Mouse (Mus musculus): ENCODE results near the gene Dscaml1.
"Not testable (repeated sequence)": the region's sequence is repeated elsewhere in the genome, so short reads cannot be mapped to it uniquely, and the experiment has no call there.

Gene Dscaml1

DNA sequence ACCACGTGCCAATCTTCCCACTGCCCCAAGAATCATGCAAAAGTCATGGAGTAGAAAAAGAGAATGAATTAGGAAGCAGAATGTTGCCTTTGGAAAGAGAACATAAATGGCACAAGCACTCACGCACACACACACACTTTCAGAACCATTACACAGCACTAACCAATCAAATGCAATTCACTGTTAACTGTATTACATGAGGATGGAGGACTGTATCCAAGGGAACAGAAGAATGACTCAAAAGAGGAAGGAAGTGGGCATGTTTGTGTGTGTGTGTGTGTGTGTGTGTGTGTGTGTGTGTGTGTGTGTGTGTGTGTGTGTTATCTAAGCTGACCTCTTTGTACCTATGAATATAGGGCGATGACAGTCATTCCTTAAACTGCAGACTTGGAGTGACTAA is 278.0 kb downstream of the Dscaml1 start:
- DNase-seq = no peak

DNA sequence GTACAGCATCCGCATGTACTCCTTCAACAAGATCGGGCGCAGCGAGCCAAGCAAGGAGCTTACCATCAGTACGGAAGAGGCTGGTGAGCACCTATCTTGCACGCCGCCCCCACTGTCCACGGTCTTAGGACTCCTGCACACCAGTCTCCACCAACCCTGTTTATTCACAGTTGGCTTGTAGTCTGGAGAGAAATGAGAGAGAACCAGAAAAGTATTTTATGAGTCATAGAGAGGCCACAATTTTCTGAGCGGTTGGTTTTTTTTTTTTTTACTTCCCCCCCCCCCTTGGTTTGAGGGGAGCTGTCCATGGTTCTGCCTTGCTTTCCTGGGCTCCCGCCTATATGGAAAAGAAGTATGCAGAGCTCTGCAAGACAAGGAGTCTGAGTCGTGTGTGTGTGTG is 283.9 kb downstream of the Dscaml1 start:
- peak; percentile 7 for DNase-seq

DNA sequence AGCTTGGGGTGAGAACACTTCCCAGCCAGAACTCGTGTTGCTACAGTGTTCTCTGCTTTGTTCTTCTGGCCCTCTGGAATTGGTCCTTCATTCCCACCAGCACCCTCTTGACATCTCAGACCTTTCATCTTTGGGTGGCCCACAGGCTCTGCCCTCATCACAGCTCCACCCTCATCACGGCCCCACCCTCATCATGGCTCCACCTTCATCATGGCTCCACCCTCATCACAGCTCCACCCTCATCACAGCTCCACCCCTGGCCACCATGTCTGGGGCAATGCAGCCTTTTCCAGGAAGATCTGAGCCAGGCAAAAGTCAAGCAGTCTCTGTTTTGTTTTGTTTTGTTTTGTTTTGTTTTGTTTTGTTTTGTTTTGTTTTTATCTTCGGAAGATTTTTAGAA is 289.0 kb downstream of the Dscaml1 start:
- DNase-seq = no peak

DNA sequence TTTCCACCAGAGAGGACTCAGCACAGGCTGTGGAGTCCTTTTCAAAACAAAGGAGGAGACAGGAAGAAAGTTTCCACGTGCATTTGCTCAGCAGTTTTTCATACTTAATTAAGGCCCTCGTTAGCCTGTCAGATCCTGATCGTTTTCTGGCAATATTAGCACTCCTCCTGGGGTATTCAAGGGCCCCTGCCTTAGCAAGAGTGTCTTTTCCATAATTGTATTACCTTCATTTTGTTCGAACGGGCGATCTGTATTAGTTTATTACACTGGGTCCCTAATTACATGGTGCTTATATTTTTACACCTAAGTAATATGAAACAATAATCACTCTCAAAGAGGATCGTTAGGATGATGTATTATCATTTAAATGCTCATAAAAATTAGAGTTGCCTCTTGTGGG is 293.6 kb downstream of the Dscaml1 start:
- DNase-seq = no peak

DNA sequence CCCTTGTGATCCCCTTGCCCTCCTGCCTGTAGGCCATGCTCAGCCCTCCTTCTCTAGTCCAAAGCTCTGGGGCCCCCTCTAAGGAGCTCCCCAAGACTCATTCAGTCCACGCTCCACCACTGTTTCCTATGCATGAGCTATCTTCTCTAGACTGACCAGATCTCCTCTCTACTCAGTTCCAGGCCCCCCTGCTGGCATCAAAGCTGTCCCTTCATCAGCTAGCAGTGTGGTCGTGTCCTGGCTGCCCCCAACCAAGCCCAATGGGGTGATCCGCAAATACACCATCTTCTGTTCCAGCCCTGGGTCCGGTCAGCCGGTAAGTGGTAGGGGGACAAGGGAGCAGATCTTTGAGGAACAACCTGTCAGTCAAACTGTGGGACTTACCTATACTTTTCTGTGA is 305.4 kb downstream of the Dscaml1 start:
- no peak for DNase-seq

DNA sequence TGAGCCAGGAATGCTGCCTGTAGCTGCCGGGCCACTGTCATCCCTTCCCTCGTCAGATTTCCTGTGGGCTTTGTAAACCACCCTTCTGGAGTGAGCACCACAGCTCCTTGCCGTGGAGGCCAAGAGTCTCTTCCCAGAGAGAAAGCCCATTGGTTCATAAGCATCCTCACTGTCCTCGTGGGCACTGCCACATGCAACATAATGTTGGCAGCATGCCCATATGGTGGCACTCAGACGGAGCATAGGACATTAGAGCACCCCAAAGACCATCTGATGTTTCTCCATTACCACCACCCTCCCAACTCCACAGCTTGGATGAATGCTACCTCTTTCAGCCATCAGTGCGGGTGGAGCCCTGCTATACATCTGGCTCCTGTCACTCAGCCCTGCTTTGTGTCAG is 306.8 kb downstream of the Dscaml1 start:
- no peak for DNase-seq

DNA sequence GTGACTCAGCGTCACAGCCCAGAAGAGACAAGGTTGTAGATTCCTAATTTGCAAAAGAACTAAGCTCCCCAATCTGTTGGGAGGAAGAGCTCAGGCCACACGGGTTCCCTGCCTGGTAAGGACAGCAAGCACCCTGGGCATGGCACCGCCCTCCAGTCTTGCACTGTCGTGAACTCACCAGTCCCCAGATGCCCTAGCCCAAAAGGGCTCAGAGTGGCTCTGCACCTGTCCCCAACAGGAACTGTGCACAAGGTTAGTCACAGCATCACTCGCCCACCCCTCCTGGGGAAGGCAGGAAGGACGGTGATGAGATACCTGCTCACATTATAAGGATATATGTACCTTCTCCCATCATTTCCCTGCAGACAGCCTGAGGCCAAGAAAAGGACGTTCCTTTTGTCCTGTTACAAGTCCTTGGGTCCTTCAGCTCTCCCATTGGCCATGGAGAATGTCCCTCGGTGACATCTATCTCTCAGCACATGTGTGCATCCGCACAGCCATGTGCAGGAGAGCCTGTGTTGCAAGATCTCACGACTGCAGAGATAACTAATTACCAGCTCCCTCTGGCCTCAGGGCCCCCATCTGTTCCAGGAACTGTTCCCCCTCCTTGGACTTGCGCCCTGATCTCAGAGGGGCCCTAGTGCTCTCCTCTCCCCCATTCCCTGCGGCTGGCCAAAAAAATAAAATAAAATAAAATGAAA is 312.7 kb downstream of the Dscaml1 start:
- no peak for DNase-seq

DNA sequence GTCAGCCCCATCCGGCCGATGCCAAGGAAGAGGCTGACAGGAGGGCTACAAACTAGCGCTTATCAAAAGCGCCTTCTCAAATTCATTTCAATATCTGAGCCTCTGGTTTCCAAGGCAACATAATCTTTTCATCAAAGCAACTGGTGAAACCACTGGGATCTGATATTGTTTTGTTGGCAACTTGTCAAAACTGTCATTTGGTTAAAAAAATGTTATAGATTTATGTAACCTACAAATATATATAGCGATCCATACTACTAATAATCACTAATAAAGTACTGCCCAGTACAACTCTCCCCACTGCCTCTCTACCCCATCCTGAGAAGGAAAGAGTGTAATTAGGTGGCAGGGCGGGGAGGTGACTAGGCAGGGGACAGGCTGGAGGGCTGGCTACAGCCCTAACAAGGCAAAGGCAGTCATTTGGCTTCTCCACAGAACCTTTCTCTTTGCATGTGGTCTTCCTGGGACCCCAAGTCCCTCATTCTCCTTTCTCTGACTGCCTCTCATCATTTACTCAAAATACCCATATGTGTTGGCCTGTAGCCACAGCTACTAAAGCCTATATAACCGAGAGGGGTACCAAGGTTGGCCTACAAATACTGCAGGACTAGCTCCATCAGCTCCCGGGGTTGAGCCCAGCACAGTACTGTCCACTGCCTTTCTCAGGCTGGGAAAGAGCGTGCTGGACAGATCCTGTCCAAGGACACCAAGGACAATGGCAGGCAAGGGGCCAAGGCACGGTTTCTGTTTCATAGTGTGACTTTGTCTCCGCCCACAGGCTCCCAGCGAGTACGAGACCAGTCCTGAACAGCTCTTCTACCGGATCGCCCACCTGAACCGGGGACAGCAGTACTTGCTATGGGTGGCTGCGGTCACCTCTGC is 313.5 kb downstream of the Dscaml1 start:
- DNase-seq = no peak

DNA sequence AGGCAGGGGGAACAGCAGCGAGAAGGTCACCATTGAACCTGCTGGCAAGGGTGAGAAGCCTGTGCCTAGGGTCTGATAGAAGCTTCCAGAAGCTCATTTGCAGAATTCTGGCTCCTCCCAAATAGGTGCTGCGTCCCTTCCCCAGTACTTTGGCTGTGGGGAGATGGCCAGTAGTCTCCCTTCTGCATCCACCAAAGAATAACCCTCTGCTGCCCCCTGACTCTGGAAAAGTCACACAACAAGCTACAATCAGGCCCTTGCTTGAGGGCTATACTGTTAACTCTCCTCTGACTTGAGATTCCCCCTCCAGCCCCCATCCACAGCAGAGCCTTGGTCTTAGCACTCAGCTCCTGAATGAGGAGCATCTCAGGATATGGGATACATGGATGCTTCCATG is 314.2 kb downstream of the Dscaml1 start:
- DNase-seq = no peak

DNA sequence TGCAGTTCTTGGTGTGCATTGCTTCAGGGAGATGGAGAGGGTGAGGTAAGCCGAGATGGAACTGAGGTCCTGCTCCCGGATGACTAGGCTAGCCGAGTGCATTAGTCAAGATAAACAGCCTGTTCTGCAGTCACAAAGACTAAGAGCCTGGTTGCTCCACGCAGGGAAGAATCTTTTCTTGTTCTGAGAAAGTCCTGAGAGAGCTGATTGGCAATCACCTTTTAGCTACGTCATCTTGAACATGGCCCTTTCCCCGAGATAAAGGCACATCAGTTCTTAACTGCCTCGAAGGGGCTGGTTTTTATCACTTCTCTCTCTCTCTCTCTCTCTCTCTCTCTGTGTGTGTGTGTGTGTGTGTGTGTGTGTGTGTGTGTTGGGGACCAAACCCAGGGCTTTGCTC is 319.0 kb downstream of the Dscaml1 start:
- DNase-seq = no peak

DNA sequence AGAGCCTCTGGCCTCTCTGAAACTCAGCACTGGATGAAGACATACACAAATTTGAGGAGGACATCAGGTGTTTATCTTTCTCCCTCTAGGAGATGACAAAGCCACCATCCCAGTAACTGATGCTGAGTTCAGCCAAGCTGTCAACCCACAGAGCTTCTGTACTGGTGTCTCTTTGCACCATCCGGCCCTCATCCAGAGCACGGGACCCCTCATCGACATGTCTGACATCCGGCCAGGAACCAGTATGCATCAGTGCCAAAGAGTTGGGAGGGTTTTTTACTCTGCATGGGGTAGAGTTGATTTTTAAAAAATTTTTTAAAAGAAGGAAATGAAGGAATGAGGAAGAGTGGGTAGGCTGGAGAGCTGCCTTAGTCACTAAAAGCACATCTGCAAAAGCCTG is 323.5 kb downstream of the Dscaml1 start:
- no peak for DNase-seq

DNA sequence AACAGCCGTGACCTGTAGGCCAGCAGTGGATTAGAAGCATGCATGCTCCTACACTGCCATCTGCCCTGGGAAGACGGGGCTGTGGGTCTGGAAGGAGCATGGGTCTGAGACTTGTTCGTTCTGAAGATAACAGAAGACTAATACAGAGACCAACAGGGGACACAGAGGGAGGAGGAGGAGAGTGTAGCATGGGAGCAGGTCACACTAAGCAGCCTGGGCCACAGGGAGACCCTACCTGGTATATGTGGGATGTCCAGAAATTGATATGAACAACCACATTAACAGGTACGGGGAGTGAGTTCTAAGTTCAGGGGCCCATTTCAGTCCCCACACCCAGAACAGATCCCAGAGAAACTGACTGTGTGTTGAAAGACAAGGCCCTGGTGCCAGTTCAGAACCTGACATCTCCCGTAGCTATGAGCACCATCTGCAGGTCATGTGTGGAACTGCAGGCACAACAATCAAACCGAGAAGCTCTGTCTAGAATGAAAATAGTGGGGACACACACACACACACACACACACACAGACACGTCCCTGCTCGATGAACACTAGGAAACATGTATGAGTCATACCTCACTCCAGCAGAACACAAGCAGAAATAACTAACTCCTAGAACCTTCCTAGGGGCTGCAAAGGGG is 328.1 kb downstream of the Dscaml1 start:
- peak; percentile 53 for DNase-seq

DNA sequence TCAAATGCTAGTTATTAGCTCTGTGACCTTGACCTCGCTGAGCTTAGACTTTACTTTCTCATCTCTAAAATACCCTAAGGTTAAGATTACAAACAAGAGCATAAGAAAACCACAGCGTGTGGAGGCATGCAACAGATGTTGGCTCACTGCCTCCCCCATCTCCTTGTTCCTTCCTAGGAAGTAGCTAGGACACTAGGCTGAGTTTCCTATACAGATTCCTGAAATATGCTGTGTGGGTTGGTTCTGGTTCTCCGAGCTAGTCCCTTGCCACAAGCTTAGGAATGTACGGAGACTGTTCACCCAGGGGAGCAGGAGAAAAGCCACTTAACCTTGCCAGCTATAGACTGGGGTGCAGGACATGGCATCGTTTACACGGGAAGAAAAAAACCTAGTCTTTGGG is 339.8 kb downstream of the Dscaml1 start:
- no peak for DNase-seq

DNA sequence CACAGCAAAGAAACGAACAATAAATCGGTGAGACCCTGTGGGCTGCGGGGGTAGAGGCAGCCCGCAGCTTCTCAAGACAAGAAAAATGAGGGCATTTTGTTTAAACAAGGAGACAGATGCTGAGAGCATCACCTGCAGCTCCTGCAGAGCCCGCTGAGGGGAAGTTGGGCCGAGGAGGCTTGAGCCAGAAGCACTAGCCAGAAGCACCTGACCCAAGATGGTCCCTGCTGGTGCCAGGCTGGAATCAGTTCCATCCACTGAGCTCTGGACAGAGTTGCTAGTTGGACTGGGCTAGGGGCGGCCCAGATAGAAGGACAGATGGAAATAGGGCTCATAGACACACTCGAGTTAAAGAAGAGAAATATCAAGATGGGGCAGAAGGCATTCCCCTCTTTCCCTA is 340.7 kb downstream of the Dscaml1 start:
- DNase-seq = no peak

DNA sequence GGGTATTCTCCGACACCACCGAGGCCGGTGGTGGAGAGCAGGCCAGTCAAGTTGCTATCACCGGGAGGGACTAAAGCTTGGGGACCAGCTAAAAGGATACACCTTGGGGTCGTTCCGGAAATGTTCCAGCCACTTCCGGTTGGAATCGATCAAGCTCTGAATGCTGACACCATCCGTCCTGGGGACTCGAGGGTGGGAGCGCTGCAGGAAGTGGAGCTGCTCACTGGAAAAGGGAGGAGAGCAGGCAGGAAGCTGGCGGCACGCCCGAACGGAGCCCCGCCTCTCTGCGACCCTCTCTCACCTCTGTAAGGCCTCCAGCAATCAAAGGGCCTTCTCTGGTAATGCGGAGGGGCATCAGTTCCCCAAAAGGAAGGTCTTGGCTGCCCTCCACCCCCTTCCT is 342.0 kb downstream of the Dscaml1 start:
- DNase-seq = no peak

DNA sequence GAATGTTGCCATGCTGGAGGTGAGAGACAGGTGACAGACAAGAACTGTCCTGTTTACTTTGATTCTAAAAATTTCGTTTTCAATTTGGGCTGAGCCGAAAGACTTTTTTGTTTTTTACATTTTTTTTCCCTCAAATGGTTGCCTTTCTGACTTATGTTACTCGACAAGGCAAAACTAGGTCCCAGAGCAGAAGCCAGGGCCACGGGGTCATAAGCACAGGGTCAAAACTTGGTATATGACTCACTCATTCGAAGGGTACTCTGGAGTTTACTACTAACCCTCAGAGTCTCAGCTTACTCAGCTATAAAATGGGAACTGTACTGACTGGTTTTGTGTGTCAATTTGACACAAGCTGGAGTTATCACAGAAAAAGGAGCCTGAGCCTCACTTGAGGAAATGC is 343.2 kb downstream of the Dscaml1 start:
- DNase-seq = no peak

DNA sequence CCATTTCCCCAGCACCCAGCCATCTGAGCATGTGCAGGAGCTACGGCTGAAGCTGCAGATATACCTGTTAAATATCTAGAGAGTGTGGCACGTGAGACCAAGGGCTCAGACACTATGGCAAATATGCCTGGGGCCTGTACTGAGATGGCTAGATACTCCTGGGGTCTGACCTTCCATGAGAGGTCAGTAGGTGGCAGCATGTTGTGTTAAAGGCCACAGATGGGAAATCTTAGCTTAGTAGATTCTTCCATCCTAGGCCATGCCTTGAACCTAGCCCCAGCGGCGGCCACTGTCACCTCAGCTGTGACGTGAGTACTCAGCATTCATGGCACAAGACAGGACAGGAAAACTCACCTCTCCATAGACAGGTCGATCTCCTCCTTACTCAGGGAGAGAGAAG is 347.7 kb downstream of the Dscaml1 start:
- no peak for DNase-seq

DNA sequence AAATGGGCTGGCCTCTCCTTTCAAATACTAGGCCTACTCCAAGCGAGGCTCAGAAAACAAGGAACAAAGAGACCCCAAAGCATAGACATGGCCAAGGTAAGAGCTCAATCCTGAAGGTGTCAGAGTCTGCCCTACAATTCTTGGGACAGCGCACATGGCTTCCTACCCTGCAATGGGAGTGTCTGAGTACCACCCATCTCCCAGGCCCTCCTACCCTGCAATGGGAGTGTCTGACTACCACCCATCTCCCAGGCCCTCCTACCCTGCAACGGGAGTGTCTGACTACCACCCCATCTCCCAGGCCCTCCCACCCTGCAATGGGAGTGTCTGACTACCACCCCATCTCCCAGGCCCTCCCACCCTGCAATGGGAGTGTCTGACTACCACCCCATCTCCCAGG is 349.7 kb downstream of the Dscaml1 start:
- DNase-seq = not testable (repeated sequence)

DNA sequence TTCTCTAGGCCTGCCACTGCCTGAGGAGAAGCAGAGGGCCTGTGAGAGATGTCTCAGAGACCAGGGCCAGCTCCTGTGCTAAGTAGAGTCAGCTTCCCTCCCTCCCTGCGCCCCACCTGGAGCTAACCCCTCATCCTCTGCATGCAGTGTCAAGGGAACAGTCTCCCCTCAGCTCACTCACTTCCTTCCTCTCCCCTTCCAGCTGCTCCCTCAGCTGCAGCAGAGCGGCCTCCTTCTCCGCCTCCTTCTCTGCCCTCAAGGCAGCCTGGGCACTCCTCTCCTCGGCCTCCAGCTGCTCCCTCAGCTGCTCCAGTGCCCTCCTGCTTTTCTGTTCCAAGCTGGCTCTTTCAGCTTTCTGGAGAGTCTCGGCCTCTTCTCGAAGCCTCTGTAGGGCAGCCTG is 352.8 kb downstream of the Dscaml1 start:
- no peak for DNase-seq

DNA sequence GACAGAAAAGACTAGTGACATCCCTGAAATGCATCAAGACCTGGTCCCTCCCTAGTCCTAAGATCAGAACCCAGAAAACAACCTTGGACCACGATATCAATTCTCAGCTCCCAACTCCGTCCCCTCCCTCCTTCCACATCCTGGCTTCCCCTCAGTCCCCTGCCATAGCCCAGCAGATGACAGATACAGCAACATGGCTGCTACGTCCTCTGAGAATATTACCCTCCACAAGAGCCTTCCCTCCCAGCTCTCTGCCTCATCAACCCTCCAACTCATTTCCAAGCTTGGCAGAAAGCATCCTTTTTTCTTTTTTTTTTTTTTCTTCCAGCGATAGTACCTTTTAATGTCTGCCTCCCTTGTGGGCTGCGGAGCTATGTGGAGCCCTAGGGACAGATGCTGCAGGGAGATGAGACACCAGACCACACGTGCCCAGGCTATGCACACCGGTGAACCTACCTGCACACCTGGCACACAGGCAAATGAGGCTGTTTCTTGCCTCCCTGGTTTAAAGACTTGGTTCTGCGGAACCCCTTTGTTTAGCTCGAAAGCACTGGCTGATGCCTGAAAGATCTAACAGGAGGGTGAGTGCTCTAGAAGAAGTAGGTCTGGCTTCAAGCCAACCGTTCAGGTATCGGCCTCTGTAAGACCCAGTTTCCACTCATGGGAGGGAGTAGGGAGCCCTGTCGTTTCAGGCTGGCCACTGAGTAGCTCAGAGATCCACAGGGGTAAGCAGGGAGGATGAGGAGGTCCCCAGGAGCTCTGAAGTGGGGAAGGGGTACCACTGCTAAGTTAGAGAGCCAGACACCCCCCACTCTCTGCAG is 357.0 kb downstream of the Dscaml1 start:
- no peak for DNase-seq

DNA sequence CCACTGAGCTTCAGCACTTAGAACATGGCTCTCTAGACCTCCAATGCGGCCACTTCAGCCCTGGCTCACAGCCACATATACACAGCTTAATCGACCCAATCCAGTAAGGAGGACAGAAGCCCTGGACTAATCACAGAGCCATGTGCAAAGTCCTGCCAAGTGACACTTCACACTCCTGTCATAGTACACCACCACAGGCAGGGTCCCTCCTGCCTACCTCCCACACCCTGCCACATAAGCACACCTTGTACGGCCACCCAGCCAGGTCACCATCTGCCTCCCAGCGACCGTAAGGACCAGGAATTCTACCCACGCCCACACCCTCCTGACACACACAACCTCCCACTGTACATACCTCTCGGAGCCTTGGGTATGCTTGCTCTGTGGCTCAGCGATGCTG is 360.6 kb downstream of the Dscaml1 start:
- no peak for DNase-seq

DNA sequence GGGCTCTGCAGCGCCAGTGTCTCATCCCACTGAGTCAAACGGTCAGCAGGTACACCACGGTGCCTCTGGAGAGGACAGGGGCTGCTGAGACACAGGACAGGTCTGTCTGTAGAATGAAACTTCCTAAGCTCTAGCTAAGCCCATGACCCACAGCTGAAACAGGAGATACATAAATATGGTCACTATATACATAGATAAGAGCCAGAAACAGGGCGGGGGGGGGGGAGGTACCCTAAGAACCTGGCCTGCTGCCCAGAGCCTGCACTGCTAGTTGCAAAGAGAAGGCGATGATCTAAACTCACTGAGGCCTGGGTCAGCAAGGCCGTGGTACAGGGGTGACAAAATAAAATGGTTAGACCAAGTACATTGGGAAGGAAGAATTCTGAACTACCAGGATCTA is 361.1 kb downstream of the Dscaml1 start:
- no peak for DNase-seq

DNA sequence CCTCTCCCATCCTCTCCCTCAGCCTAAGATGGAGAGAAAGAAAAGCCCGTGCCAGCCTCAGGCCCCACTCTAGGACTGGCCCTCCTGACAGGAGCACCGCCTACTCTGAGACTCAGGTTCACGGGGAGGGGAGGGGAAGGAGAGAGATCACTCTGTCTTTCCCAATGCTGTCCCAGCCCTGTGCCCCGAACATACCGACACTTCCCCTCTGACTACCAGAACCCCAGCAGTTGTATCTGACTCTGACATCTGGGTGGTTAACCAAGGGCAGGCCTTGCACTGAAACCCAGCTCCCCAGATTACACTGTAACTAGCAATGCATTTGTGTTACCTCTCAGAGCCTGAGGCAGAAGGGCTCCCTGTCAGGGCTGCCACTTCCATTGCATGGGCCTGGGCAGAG is 362.0 kb downstream of the Dscaml1 start:
- no peak for DNase-seq

All from thymus, postnatal 14 days (tissue).